Mouse (Mus musculus): ENCODE data around the gene Foxf1. TPM values are rescaled to one million over a fixed set of nuclear protein-coding genes. Genes with fewer than 3 reads are reported as not detected.

Foxf1 gene
- polyA plus RNA-seq, 1 experiment from 2014 or later = 101 TPM

GRCm38 (mm10) chr8:121117186-121117651 is 33.0 kb downstream of the Foxf1 start:
- ATAC-seq (ENCODE audit: insufficient read depth, low FRiP score) = no peak
- H3K4me1 ChIP-seq (ENCODE audit: control insufficient read depth, insufficient read depth, low read length) = peaks cover 19% of the 10 kb centered on the region; the same call in 1 of the 2 replicates

GRCm38 (mm10) chr8:121117906-121118305 is 33.7 kb downstream of the Foxf1 start:
- 3% methylated on average over 28 of the region's 28 CpGs for WGBS
- peak overlapping the region; percentile 56 for H3K4me3 ChIP-seq (replicated peaks; ENCODE audit: low read length)
- H3K9me3 ChIP-seq (replicated peaks; ENCODE audit: control insufficient read depth, low read length) = no peaks in the 10 kb centered on the region
- no peaks in the 10 kb centered on the region for H3K36me3 ChIP-seq (ENCODE audit: control insufficient read depth, insufficient read depth, low read length)
- H3K27ac ChIP-seq (ENCODE audit: low read length) = no peak overlapping the region
- ATAC-seq (ENCODE audit: insufficient read depth, low FRiP score) = no peak
- peaks cover 87% of the 10 kb centered on the region for H3K27me3 ChIP-seq (ENCODE audit: control insufficient read depth, insufficient read depth, low read length)
- H3K4me2 ChIP-seq (ENCODE audit: low read depth, low read length) = peak overlapping the region; percentile 96
- no peak overlapping the region for H3K9ac ChIP-seq (ENCODE audit: low read length)
- peaks cover 19% of the 10 kb centered on the region; the same call in 1 of the 2 replicates for H3K4me1 ChIP-seq (ENCODE audit: control insufficient read depth, insufficient read depth, low read length)

More at GRCm38 (mm10) chr8:121117186-121117651, 33.0 kb downstream of the Foxf1 start:
- Histone ChIP-seq H3K36me3 (ENCODE audit: control insufficient read depth, insufficient read depth, low read length) (no peaks in the 10 kb centered on the region), H3K27ac (ENCODE audit: low read length) (no peak overlapping the region), H3K9me3 (replicated peaks; ENCODE audit: control insufficient read depth, low read length) (no peaks in the 10 kb centered on the region), H3K9ac (ENCODE audit: low read length) (no peak overlapping the region; the same call in 1 of the 2 replicates), H3K4me2 (ENCODE audit: low read depth, low read length) (peak overlapping the region; percentile 96), H3K27me3 (ENCODE audit: control insufficient read depth, insufficient read depth, low read length) (peaks cover 80% of the 10 kb centered on the region), H3K4me3 (replicated peaks; ENCODE audit: low read length) (peak overlapping the region; percentile 56)
- WGBS = 2% methylated on average over 62 of the region's 62 CpGs

GRCm38 (mm10) chr8:121118634-121119420 is 34.6 kb downstream of the Foxf1 start:
- ATAC-seq (ENCODE audit: insufficient read depth, low FRiP score) = no peak
- peaks cover 90% of the 10 kb centered on the region for H3K27me3 ChIP-seq (ENCODE audit: control insufficient read depth, insufficient read depth, low read length)
- H3K27ac ChIP-seq (ENCODE audit: low read length) = no peak overlapping the region
- no peaks in the 10 kb centered on the region for H3K9me3 ChIP-seq (replicated peaks; ENCODE audit: control insufficient read depth, low read length)
- H3K4me1 ChIP-seq (ENCODE audit: control insufficient read depth, insufficient read depth, low read length) = peaks cover 15% of the 10 kb centered on the region; the same call in 1 of the 2 replicates
- no peak overlapping the region for H3K9ac ChIP-seq (ENCODE audit: low read length)
- no peaks in the 10 kb centered on the region for H3K36me3 ChIP-seq (ENCODE audit: control insufficient read depth, insufficient read depth, low read length)
- 17% methylated on average over 18 of the region's 18 CpGs for WGBS
- H3K4me3 ChIP-seq (replicated peaks; ENCODE audit: low read length) = no peak overlapping the region; the same call in 1 of the 2 replicates
- no peak overlapping the region for H3K4me2 ChIP-seq (ENCODE audit: low read depth, low read length)

- ATAC-seq (ENCODE audit: insufficient read depth, low FRiP score) = no peak
- Histone ChIP-seq H3K4me3 (replicated peaks; ENCODE audit: low read length) (no peak overlapping the region), H3K36me3 (ENCODE audit: control insufficient read depth, insufficient read depth, low read length) (no peaks in the 10 kb centered on the region), H3K4me2 (ENCODE audit: low read depth, low read length) (no peak overlapping the region), H3K9me3 (replicated peaks; ENCODE audit: control insufficient read depth, low read length) (no peaks in the 10 kb centered on the region), H3K4me1 (ENCODE audit: control insufficient read depth, insufficient read depth, low read length) (peaks cover 17% of the 10 kb centered on the region; the same call in 1 of the 2 replicates), H3K27ac (ENCODE audit: low read length) (no peak overlapping the region), H3K27me3 (ENCODE audit: control insufficient read depth, insufficient read depth, low read length) (peaks cover 88% of the 10 kb centered on the region), H3K9ac (ENCODE audit: low read length) (no peak overlapping the region)
- WGBS = 42% methylated on average over 12 of the region's 12 CpGs
Measured at GRCm38 (mm10) chr8:121119635-121120455, 35.7 kb downstream of the Foxf1 start.

- peaks cover 24% of the 10 kb centered on the region for H3K4me1 ChIP-seq (ENCODE audit: control insufficient read depth, insufficient read depth, low read length)
- no peak overlapping the region for H3K4me2 ChIP-seq (ENCODE audit: low read depth, low read length)
- H3K27ac ChIP-seq (ENCODE audit: low read length) = no peak overlapping the region
- no peaks in the 10 kb centered on the region for H3K36me3 ChIP-seq (ENCODE audit: control insufficient read depth, insufficient read depth, low read length)
- 47% methylated on average over 17 of the region's 17 CpGs for WGBS
- no peaks in the 10 kb centered on the region for H3K9me3 ChIP-seq (replicated peaks; ENCODE audit: control insufficient read depth, low read length)
- ATAC-seq (ENCODE audit: insufficient read depth, low FRiP score) = no peak
- peaks cover 83% of the 10 kb centered on the region for H3K27me3 ChIP-seq (ENCODE audit: control insufficient read depth, insufficient read depth, low read length)
- H3K4me3 ChIP-seq (replicated peaks; ENCODE audit: low read length) = no peak overlapping the region
- H3K9ac ChIP-seq (ENCODE audit: low read length) = no peak overlapping the region
Measured at GRCm38 (mm10) chr8:121120456-121121419, 36.6 kb downstream of the Foxf1 start.

GRCm38 (mm10) chr8:121121704-121122103 is 37.5 kb downstream of the Foxf1 start:
- H3K27ac ChIP-seq (ENCODE audit: low read length) = no peak overlapping the region
- no peak overlapping the region for H3K4me2 ChIP-seq (ENCODE audit: low read depth, low read length)
- H3K9me3 ChIP-seq (replicated peaks; ENCODE audit: control insufficient read depth, low read length) = no peaks in the 10 kb centered on the region
- H3K4me3 ChIP-seq (replicated peaks; ENCODE audit: low read length) = no peak overlapping the region
- WGBS = 38% methylated on average over 8 of the region's 8 CpGs
- H3K9ac ChIP-seq (ENCODE audit: low read length) = no peak overlapping the region
- H3K27me3 ChIP-seq (ENCODE audit: control insufficient read depth, insufficient read depth, low read length) = peaks cover 85% of the 10 kb centered on the region
- no peak for ATAC-seq (ENCODE audit: insufficient read depth, low FRiP score)
- H3K4me1 ChIP-seq (ENCODE audit: control insufficient read depth, insufficient read depth, low read length) = peaks cover 25% of the 10 kb centered on the region
- no peaks in the 10 kb centered on the region for H3K36me3 ChIP-seq (ENCODE audit: control insufficient read depth, insufficient read depth, low read length)

- Histone ChIP-seq H3K27me3 (ENCODE audit: control insufficient read depth, insufficient read depth, low read length) (peaks cover 84% of the 10 kb centered on the region), H3K27ac (ENCODE audit: low read length) (no peak overlapping the region), H3K36me3 (ENCODE audit: control insufficient read depth, insufficient read depth, low read length) (no peaks in the 10 kb centered on the region), H3K9ac (ENCODE audit: low read length) (no peak overlapping the region), H3K4me3 (replicated peaks; ENCODE audit: low read length) (no peak overlapping the region), H3K4me2 (ENCODE audit: low read depth, low read length) (no peak overlapping the region), H3K9me3 (replicated peaks; ENCODE audit: control insufficient read depth, low read length) (no peaks in the 10 kb centered on the region), H3K4me1 (ENCODE audit: control insufficient read depth, insufficient read depth, low read length) (peaks cover 21% of the 10 kb centered on the region)
- 36% methylated on average over 7 of the region's 7 CpGs for WGBS
- no peak for ATAC-seq (ENCODE audit: insufficient read depth, low FRiP score)
Measured at GRCm38 (mm10) chr8:121122368-121122767, 38.2 kb downstream of the Foxf1 start.

- 61% methylated on average over 2 of the region's 2 CpGs for WGBS
- Histone ChIP-seq H3K9me3 (replicated peaks; ENCODE audit: control insufficient read depth, low read length) (no peaks in the 10 kb centered on the region), H3K4me2 (ENCODE audit: low read depth, low read length) (no peak overlapping the region), H3K27ac (ENCODE audit: low read length) (no peak overlapping the region), H3K4me3 (replicated peaks; ENCODE audit: low read length) (no peak overlapping the region), H3K9ac (ENCODE audit: low read length) (no peak overlapping the region), H3K36me3 (ENCODE audit: control insufficient read depth, insufficient read depth, low read length) (no peaks in the 10 kb centered on the region), H3K27me3 (ENCODE audit: control insufficient read depth, insufficient read depth, low read length) (peaks cover 84% of the 10 kb centered on the region), H3K4me1 (ENCODE audit: control insufficient read depth, insufficient read depth, low read length) (peaks cover 15% of the 10 kb centered on the region)
- no peak for ATAC-seq (ENCODE audit: insufficient read depth, low FRiP score)
Measured at GRCm38 (mm10) chr8:121123113-121123512, 38.9 kb downstream of the Foxf1 start.
